Mouse (Mus musculus) hindbrain, embryonic 15.5 days (tissue): Measurements from ENCODE around the gene Gm21028. TPM values are rescaled to one million over a fixed set of nuclear protein-coding genes. Genes with fewer than 3 reads are reported as not detected.
"Not testable (repeated sequence)": the region's sequence is repeated elsewhere in the genome, so short reads cannot be mapped to it uniquely, and the experiment has no call there.

Experiments
- ATAC-seq: fragments of 200-750 bp; cut with Nextera tagmentation; 2 replicates; pipeline ENCODE4 v1.8.0; 2017; ENCODE audit warnings: low read depth, moderate number of reproducible peaks, moderate TSS enrichment; ENCODE audit not compliant: low FRiP score
- H3K27ac ChIP-seq: fragments of 300-500 bp; sonication (generic); replicated peaks from 2 replicates; pipeline ENCODE4 v1.5.1; 2015; ENCODE audit warnings: mild to moderate bottlenecking, inconsistent platforms
- H3K27me3 ChIP-seq: fragments of 300-500 bp; sonication (generic); 2 replicates; pipeline ENCODE4 v1.6.1; 2015; ENCODE audit warnings: control low read depth, inconsistent platforms
- H3K36me3 ChIP-seq: fragments of 300-500 bp; sonication (generic); 2 replicates; pipeline ENCODE4 v1.6.1; 2015; ENCODE audit warnings: control low read depth, inconsistent platforms
- H3K4me1 ChIP-seq: fragments of 300-500 bp; sonication (generic); replicated peaks from 2 replicates; pipeline ENCODE4 v1.6.1; 2015; ENCODE audit warnings: control low read depth, inconsistent platforms
- H3K4me2 ChIP-seq: fragments of 300-500 bp; sonication (generic); 2 replicates; pipeline ENCODE4 v1.6.1; 2015; ENCODE audit warnings: moderate library complexity, mild to moderate bottlenecking, inconsistent platforms
- H3K4me3 ChIP-seq: fragments of 300-500 bp; sonication (generic); 2 replicates; pipeline ENCODE4 v1.5.1; 2015; ENCODE audit warnings: mild to moderate bottlenecking, inconsistent platforms
- H3K9ac ChIP-seq: fragments of 300-500 bp; sonication (generic); 2 replicates; pipeline ENCODE4 v1.6.1; 2015; ENCODE audit warnings: inconsistent platforms
- H3K9me3 ChIP-seq: fragments of 300-500 bp; sonication (generic); 2 replicates; pipeline ENCODE4 v1.6.1; 2016; ENCODE audit warnings: control low read depth, inconsistent platforms
- WGBS: fragments of 180-500 bp; shearing (Covaris S2); methylation state at CpG from one replicate; pipeline ENCODE4 v1.1.7; 2015; 5-methylcytosine and 5-hydroxymethylcytosine counted together
- microRNA-seq: library from miRNA; unstranded; fragments of <30 nt; microRNA quantifications from one replicate; pipeline ENCODE4, GENCODE M21; 2016
- polyA plus RNA-seq: library from polyadenylated mRNA; unstranded; fragments of >200 nt; fragmentation: Nextera tagmentation; extraction: Ambion mirVana; gene quantifications from 2 replicates; pipeline ENCODE4 v1.2.1, GENCODE M21; 2015

Gm21028 gene
- polyA plus RNA-seq: not detected in 2 replicates

DNA sequence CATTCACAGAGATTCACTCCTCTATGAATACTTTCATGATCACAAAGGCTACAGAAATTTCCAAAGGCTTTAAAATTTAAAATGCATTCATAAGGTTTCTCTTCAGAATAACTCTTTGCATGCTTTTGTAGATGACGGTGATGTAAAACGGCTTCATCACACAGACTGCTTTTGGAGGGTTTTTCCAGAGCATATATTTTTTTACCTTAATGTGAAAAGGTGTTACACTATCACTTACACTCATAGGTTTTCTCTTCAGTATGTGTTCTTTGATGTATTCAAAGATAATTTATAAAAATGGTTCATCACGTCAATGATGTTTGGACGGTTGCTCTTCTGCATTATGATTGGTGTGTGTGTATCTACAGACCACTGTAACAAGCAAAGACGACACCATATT is at the start of gene Gm21028:
Gene Gm21028 (minus strand): TSS at position 101 of the 400 bp plus-strand sequence.
- H3K27ac ChIP-seq: no peak within 1 kb of the TSS
- peaks cover 59% of the 10 kb centered on the region for H3K9me3 ChIP-seq
- H3K27me3 ChIP-seq: no peaks in the 10 kb centered on the region
- peaks cover 15% of the 10 kb centered on the region for H3K36me3 ChIP-seq
- 95% methylated on average over 5 of the region's 5 CpGs for WGBS
- no peak within 1 kb of the TSS for H3K4me2 ChIP-seq
- no peaks in the 10 kb centered on the region for H3K4me1 ChIP-seq
- H3K4me3 ChIP-seq: no peak within 1 kb of the TSS
- ATAC-seq: no peak
- H3K9ac ChIP-seq: no peak within 1 kb of the TSS

GRCm38 (mm10) chr7:42595666-42596065 is 17.3 kb upstream of the Gm21028 start:
- H3K4me2 ChIP-seq, H3K27ac ChIP-seq, H3K27me3 ChIP-seq, H3K9ac ChIP-seq, H3K4me1 ChIP-seq, H3K4me3 ChIP-seq, ATAC-seq, H3K36me3 ChIP-seq: not testable (repeated sequence)
- H3K9me3 ChIP-seq: peaks cover 26% of the 10 kb centered on the region

- not testable (repeated sequence) for H3K27ac ChIP-seq, H3K4me1 ChIP-seq, H3K36me3 ChIP-seq, H3K4me3 ChIP-seq, H3K27me3 ChIP-seq, ATAC-seq, H3K4me2 ChIP-seq, H3K9ac ChIP-seq
- peaks cover 34% of the 10 kb centered on the region for H3K9me3 ChIP-seq
- WGBS: 88% methylated on average over 11 of the region's 11 CpGs
Measured at GRCm38 (mm10) chr7:42592413-42592812, 14.0 kb upstream of the Gm21028 start, which contains the start of gene Zfp977. Zfp977 (minus strand) TSS chr7:42592547.

GRCm38 (mm10) chr7:42591311-42591710 is 12.9 kb upstream of the Gm21028 start:
- not testable (repeated sequence) for H3K27me3 ChIP-seq, H3K4me1 ChIP-seq, H3K4me2 ChIP-seq, ATAC-seq, H3K36me3 ChIP-seq, H3K9ac ChIP-seq, H3K4me3 ChIP-seq, H3K27ac ChIP-seq
- peaks cover 40% of the 10 kb centered on the region for H3K9me3 ChIP-seq

DNA sequence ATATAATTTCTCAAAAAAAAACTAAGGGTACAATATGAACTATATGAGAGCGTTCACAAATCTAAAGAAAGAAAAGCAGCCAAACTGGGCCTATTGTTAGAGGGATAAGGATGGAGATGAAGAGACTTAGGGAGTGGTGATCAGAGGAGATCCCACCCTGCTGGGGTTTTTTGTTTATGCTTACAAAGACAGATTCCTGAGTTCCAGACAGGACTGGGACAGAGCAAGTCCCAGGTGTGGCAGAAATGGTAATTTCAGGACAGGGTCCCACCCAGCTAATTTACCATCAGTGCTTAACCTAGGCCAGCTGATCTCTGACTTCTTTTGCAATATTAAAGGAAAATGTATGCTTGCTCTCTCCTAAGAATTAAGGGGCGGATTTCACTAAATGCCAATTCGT is 26.6 kb downstream of the Gm21028 start:
- Histone ChIP-seq H3K9ac (no peak overlapping the region), H3K27ac (no peak overlapping the region), H3K4me2 (no peak overlapping the region), H3K4me1 (no peaks in the 10 kb centered on the region), H3K27me3 (no peaks in the 10 kb centered on the region), H3K36me3 (no peaks in the 10 kb centered on the region), H3K9me3 (peaks cover 12% of the 10 kb centered on the region), H3K4me3 (no peak overlapping the region)
- ATAC-seq: no peak
- 80% methylated on average over 3 of the region's 3 CpGs for WGBS

Small RNA genes within 50 kb of the gene (microRNA-seq; reads per million reads assigned to microRNA genes)
- gene Gm24938: not detected

Other genes with a start within 250 kb of the Gm21028 start
- not detected in 2 replicates for gene 4933421I07Rik, start 130.5 kb downstream of the Gm21028 start, polyA plus RNA-seq
- gene Zfp141, start 72.8 kb downstream of the Gm21028 start, polyA plus RNA-seq: 11.6 and 11.7 TPM in 2 replicates
- 1.3 and 1.4 TPM in 2 replicates for gene Zfp977, start 14.0 kb upstream of the Gm21028 start, polyA plus RNA-seq
- 2.5 and 2.6 TPM in 2 replicates for gene Zfp976, start 64.0 kb upstream of the Gm21028 start, polyA plus RNA-seq
- gene Zfp975, start 114.2 kb upstream of the Gm21028 start, polyA plus RNA-seq: 6.4 and 6.7 TPM in 2 replicates
- gene Gm17067, start 148.4 kb upstream of the Gm21028 start, polyA plus RNA-seq: not detected in 2 replicates
- not detected in 2 replicates for gene Vmn2r62, start 214.9 kb upstream of the Gm21028 start, polyA plus RNA-seq